Mouse (Mus musculus) CH12.LX (cell line): ENCODE data around the gene Max.
A peak's percentile ranks its signal among the peaks of the same experiment; 100 is the strongest.

ENCODE experiments used
- CHD1 ChIP-seq: IDR thresholded peaks from 2 replicates; pipeline ENCODE4 v1.6.1; 2012; ENCODE audit warnings: low read depth, low read length, improper control_type of control experiment, inconsistent platforms
- CHD2 ChIP-seq: IDR thresholded peaks from 2 replicates; pipeline ENCODE4 v1.6.1; 2011; ENCODE audit warnings: low read length, improper control_type of control experiment
- CTCF ChIP-seq, 2 experiments: IDR thresholded peaks in 1 of 2; conservative IDR thresholded peaks in 1 of 2; 2 replicates each; pipeline ENCODE4 v1.5.1; 2011 to 2012; ENCODE audit warnings: low read depth in 2 of 2, low read length in 2 of 2, improper control_type of control experiment in 1 of 2, inconsistent platforms in 1 of 2, mild to moderate bottlenecking in 1 of 2, moderate library complexity in 1 of 2
- GABPA ChIP-seq: IDR thresholded peaks from 2 replicates; pipeline ENCODE4 v1.6.1; 2012; ENCODE audit warnings: low read depth, low read length, improper control_type of control experiment, inconsistent platforms; ENCODE audit not compliant: insufficient replicate concordance
- MAZ ChIP-seq: IDR thresholded peaks from 2 replicates; pipeline ENCODE4 v1.6.1; 2012; ENCODE audit warnings: low read depth, mild to moderate bottlenecking, inconsistent platforms, low read length, improper control_type of control experiment, moderate library complexity
- MYC ChIP-seq: IDR thresholded peaks from 2 replicates; pipeline ENCODE4 v1.6.1; 2011; ENCODE audit warnings: low read depth, mild to moderate bottlenecking, improper control_type of control experiment, low read length
- POLR2A ChIP-seq: IDR thresholded peaks from 2 replicates; pipeline ENCODE4 v1.6.1; 2011; ENCODE audit warnings: low read depth, mild to moderate bottlenecking, improper control_type of control experiment, low read length
- POLR2AphosphoS2 ChIP-seq: IDR thresholded peaks from 2 replicates; pipeline ENCODE4 v1.6.1; 2011; ENCODE audit warnings: low read depth, low read length, improper control_type of control experiment
- RAD21 ChIP-seq: IDR thresholded peaks from 2 replicates; pipeline ENCODE4 v1.6.1; 2011; ENCODE audit warnings: low read depth, mild to moderate bottlenecking, low read length, improper control_type of control experiment, moderate library complexity
- ZMIZ1 ChIP-seq: IDR thresholded peaks from 2 replicates; pipeline ENCODE4 v1.6.1; 2012; ENCODE audit warnings: low read depth, mild to moderate bottlenecking, inconsistent platforms, low read length, improper control_type of control experiment

DNA sequence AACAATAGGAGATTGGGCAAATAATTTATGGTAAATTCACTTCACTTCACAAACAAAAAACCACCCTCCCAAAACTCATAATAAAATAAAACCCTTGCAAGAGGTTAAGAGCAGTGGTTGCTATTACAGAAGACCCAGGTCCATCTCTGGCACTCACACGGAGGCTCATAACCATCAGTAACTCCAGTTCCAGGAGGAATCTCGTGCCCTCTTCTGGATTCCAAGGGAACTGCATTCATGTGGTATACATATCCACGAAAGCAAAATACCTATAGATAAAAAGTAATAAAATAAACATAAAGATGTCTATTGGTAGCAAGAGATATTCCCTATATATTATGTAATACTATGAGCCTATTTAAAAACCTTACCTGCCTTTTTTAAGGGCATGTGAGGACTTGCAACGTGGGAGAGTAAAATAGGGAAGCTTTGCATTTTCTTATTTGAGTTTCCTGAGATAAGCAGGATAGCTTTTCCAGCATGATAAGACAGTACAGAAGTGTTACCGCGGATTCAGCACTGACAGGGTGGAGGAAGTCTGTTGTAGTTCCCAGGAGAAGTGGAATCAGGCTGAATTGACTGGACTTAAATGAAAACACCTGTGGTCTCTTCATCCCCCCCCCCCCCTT, 49.2 kb upstream of the Max start:
- TF ChIP-seq ZMIZ1, result no peak
- TF ChIP-seq CHD1, result no peak
- no peak for TF ChIP-seq POLR2A
- TF ChIP-seq CTCF (conservative IDR thresholded peaks at IDR 0.05 in 1 of 2, IDR thresholded peaks at IDR 0.05 in 1 of 2; ENCODE audit: low read depth in 2 of 2, low read length in 2 of 2), result peak in 1 of 2 experiments; percentile 47; a peak in 2 of 4 replicates
- no peak for TF ChIP-seq MAZ
- peak; percentile 16 for TF ChIP-seq RAD21
- no peak for TF ChIP-seq CHD2
- TF ChIP-seq POLR2AphosphoS2, result no peak
- TF ChIP-seq MYC, result no peak
- no peak for TF ChIP-seq GABPA
